Mouse (Mus musculus) ovary, adult 10 weeks (tissue): ENCODE results near the gene Fahd2a. TPM values are rescaled to one million over a fixed set of nuclear protein-coding genes. Genes with fewer than 3 reads are reported as not detected.

Source experiments
- polyA plus RNA-seq: library from polyadenylated mRNA; stranded (reverse); fragments of 350-450 nt; fragmentation: Illumina TruSeq; extraction: RNeasy Lipid Tissue Mini Kit (QIAGEN cat#74804); gene quantifications from one replicate; pipeline ENCODE4 v1.2.3, GENCODE M21; 2014

The Fahd2a gene
- 5.8 TPM for polyA plus RNA-seq

DNA sequence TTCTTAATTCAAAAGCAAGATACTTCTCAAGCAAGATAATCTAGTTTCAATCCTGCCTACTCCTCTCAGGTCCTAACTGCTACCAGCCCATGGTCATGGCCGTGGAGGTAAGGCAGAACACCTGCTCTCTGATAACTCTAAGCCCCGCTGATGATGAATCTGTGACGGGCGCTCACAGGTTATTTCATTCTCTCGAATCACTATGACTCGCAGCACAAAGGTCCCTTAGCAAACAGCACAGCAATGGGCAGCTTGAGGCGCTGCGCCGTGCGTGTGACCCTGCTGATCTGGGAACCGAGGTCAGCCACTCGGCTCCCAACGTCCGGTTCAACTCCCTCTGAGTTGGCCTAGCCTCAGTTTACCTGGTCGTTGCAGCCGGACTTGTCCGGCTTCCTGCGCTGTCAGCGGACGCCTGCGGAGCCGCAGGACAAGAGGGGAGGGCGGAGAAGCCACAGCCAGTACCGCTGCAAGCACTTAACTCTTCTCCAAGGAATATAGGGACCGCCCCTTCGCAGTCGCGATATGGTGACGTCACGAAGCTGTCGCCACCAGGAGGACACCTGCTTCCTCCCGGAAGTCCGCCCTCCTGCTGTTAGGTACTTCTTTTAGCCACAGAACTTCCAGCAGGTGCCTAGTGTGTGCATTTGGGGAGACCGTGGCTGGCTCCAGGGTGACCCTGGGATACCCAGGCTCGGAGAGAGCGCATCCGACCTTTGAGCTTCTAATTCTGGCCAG lies at the start of gene Fahd2a:
TSS of gene Fahd2a (minus strand) at position 511 of the 735 bp plus-strand sequence.

DNA sequence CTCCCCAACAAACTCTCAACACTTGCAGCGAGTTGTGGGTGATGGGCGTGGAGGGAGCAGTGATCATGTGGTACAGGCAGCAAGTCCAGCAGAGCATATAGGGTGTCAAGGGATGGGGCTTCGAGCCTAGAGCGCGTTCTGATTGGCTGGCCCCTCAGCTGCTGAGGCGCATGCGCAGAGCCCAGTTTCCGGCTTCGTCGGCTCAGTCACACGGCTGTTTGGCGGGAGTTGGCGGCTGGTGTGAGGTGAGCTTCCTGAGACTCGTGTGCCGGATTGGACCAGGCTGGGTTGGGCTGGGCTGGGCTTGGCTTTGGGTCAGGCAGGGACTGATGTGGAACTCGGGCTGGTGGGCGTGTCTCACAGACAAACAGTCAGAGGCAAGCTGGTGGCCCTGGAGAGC lies 19.4 kb downstream of the Fahd2a start, which contains the start of gene Gpat2:
TSS of gene Gpat2 (plus strand) at position 223 of the 400 bp plus-strand sequence.

Other genes starting within 250 kb of the Fahd2a start
- gene 1810024B03Rik, start 236.3 kb downstream of the Fahd2a start, polyA plus RNA-seq: 1.1 TPM
- gene Snrnp200, start 236.2 kb downstream of the Fahd2a start, polyA plus RNA-seq: 36.3 TPM
- gene Ciao1, start 196.7 kb downstream of the Fahd2a start, polyA plus RNA-seq: 33.0 TPM
- 58.5 TPM for gene Tmem127, start 196.7 kb downstream of the Fahd2a start, polyA plus RNA-seq
- gene Stard7, start 174.3 kb downstream of the Fahd2a start, polyA plus RNA-seq: 138 TPM
- gene Dusp2, start 108.4 kb downstream of the Fahd2a start, polyA plus RNA-seq: not detected
- 0.88 TPM for gene Astl, start 105.9 kb downstream of the Fahd2a start, polyA plus RNA-seq
- gene Adra2b, start 81.4 kb downstream of the Fahd2a start, polyA plus RNA-seq: not detected
- not detected for gene Gpat2, start 19.4 kb downstream of the Fahd2a start, polyA plus RNA-seq
- gene Kcnip3, start 77.5 kb upstream of the Fahd2a start, polyA plus RNA-seq: 8.0 TPM
- 0.14 TPM for gene Prom2, start 96.9 kb upstream of the Fahd2a start, polyA plus RNA-seq
- gene Zfp661, start 142.5 kb upstream of the Fahd2a start, polyA plus RNA-seq: 6.9 TPM
- gene Mrps5, start 142.7 kb upstream of the Fahd2a start, polyA plus RNA-seq: 17.5 TPM
- gene Mal, start 212.1 kb upstream of the Fahd2a start, polyA plus RNA-seq: 17.5 TPM